Mouse (Mus musculus): ENCODE measurements at regions not wholly inside any gene's neighbourhood (a gene's known extent, or its start where the extent isn't known, plus 50 kb on each side); places are given as distances from the start of the nearest gene placed in this dataset.
A peak's percentile ranks its signal among the peaks of the same experiment; 100 is the strongest.

DNA sequence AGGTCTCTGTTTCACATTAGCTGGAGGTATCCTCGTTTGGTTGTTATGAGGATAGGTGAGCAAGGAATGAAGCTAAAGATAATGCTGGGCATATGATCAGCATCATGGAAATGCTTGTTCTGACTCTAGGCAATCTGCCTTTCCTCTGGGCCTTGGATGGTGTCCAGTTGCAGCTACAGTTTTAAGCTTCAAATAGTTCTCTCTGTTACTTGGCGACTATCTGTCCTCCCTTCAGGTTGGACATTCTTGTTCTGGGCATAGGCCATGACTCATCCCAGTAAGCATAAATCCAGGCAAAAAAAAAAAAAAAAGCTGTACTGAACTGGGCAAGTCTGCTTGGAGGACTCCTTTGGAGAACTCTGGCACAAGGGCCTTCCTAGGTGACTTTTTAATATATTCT, 776.9 kb downstream of the Kcnma1 start:
- peak; percentile 83 for DNase-seq

DNA sequence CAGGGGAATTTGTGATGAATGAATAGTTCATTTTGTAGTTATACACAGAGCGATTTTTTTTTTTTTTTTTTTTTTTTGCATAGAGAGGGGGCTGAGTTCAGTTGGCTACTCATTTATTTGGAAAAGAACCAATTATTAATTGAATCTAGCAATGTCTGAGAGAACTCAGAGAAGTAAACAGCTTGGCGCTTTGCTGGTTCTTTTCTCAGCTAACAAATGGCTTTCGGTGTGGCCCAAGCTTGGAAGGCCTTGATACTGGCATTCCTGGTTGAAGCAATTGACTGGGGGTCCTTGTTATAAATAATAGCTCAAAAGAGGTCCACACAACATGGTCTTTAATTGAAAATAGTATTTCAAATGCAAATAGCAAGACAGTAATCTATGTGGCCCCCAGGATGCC, 815.6 kb downstream of the Kcnma1 start:
- no peak for DNase-seq

DNA sequence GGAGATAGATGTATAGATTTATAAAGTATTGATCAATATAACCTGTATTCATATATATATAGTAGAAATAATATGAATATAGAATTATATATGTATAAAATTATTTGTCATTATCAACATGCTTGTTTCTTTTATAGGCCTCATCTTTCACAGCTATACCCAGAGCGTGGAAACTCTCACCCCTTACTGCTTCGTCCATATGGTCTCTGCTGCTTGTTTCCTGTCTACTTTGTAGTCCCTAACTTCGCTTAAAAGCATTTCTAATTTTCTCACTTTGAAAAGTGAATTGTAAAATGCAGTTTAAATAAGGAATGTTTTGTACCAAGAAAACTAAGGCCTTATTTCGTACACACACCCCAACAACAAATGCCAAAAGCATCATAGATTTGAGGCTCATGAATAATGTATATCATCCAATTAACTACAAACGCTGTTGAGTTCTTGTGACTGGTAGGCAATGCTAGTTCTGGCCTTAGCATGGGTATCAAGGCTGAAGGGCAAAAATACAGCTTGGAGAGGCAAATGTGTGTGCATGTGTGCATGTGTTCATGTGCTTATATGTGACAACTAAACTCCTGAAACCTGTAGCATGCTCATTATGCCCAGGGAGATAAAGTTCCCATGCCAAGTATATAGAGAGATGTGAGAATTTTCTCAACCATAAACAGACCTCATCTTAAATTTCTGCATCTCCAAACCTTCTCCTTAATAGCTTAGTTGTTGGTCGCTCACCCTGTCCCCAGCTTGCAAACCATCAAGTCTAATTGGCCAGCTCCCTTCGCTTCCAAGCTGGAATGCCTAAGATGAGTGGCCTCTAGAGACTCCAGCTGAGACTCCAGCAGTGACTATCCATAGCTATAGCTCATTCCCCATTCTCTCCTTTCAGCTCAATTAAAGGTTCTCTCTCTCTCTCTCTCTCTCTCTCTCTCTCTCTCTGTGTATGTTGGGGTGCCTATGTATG, 819.4 kb downstream of the Kcnma1 start:
- DNase-seq: no peak

DNA sequence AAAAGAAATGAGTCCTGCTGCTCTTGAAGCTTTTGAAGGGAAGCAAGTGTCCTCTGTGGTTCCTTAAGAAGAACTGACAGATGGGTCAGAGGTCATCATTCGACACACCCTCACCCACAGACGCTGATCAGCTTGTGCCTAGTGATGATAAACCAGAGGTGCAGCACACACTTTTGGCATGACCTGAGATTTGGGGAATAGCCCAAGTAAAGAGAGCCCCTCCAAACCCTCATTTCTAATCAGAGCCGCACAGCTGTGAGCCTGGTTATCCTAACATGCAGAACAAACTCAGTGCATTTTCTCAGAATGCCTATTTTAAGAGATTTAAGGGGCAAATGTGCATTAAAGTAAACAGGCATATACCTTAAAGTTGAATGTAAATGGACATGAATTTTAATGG, 821.7 kb downstream of the Kcnma1 start:
- DNase-seq: no peak

- DNase-seq: no peak
Observed at GRCm38 (mm10) chr14:23185359-23185758, 828.9 kb downstream of the Kcnma1 start.

DNA sequence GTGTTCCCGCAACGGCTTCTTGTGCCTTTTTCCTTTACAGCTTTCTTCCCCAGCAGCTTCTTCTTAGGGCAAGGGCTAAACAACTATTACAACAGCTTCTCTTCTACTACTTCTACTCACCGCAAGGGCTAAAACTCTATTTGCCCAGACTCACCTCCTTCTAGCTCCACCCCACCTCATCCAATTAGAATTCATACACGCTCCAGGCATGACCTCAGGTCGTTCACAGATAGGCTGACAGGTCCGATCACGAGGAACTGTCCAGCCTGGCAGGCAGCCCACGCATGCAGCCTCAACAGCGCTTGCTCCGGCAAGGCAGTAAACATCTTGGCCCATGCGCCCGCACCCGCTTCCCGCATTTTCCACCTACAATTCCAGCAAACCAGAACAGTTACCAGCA, 844.9 kb downstream of the Kcnma1 start:
- DNase-seq: no peak

DNA sequence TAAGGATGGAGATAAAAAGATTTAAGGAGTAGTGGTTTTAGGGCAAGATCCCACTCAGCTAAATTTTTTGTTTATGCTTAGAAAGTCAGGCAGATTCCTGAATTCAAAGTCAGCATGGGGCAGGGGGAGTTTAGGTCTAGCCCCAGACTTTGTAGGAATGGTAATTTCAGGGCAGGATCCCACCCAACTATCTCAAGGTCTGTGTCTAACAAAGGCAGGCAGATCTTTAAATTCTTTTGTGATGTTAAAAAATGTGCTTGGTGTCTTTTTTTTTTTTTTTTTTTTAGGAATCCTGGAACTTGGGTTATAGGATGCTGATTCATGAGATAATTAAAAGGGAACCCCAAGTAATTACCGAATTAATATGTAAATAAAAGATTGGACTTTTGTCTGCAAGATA, 853.7 kb downstream of the Kcnma1 start:
- no peak for DNase-seq

- DNase-seq: no peak
Observed at GRCm38 (mm10) chr14:23150431-23150830, 863.9 kb downstream of the Kcnma1 start.

GRCm38 (mm10) chr14:23146981-23147380, 867.3 kb downstream of the Kcnma1 start:
- no peak for DNase-seq

DNA sequence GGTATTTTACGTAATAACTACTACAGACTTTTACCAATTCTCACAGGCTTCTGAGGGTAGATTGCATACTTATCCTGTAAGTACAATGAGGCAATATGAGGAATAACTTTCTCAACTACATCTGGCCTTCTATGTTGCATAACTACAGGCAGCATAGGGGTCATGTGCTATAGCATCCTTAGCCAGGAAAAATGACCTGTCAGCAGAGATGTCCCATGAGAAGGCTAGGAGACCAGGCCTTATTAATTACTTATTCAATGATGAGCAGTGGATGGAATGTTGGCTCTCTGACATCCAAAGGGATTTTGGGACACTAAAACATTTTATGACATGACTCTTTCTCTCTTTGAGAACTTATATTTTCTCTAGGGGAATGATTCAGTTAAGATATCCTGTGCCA, 873.9 kb downstream of the Kcnma1 start:
- DNase-seq: peak; percentile 88

DNA sequence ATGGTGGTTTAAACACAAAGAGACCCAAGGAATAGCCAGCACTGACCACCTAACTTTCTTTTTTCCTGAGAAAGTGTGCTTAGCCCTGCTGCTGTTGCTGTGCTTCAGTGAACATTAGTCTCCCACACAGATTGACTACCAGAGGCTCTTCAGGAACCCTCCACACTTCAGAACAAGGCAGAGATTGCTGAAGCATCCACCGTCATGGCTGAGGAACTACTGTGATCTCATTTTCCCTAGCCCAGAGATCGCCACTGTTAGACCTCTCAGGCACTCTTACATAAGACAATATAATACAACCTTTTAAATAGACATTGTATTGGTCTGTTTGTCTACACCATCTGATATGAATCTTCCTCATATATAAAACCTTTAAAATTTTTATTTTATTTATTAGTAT, 879.6 kb downstream of the Kcnma1 start:
- no peak for DNase-seq

GRCm38 (mm10) chr14:23131736-23132519, 882.4 kb downstream of the Kcnma1 start:
- DNase-seq: no peak

DNA sequence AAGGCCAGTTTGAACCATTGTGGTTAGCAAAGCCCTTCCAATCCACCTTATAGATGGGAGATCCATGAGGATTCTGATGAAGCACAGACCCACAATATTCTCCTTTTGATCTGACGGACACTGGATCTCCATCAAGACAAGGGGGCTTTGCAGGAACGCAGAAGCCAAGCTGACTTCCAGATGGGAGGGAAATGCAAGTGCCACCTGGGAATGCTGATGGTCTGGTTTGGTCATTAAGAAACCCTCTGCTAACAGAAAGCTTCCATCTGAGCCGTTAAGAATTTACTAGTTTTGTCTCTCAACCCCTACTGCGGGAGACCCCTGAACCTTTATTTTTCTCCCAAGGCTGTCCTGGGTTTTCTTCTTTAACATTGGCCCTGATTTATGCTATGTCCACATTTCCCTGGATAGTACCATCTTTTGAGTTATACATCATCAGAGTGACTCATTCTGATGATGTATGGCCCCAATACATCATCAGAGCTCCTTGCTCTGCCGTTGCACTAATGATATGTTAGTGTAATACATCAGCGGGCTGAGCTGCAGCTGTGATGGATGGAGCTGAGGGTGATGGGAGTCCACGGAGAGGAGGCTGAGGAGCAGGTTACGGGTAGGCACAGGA, 898.3 kb downstream of the Kcnma1 start:
- DNase-seq: no peak

- no peak for DNase-seq
Observed at GRCm38 (mm10) chr14:23114910-23115309, 899.4 kb downstream of the Kcnma1 start.

- no peak for DNase-seq
Observed at GRCm38 (mm10) chr14:23114456-23114855, 899.8 kb downstream of the Kcnma1 start.

DNA sequence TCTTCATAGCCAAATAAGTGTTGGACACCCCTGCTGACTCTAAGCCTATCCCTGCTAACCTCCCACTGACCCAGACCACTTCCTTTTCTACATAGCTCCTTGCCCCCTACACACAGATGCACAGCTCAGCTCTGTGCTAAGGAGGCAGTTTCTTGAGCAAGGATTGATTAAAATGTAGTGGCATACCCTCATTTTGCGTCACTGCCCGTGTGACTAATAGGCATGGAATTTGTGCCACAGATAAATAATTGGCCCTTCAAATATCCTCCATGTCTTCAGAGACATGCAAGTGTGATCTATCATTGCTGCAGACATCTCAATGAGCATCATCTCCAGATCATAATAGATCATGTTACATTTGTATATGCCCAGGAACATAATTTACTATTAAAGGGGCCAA, 901.9 kb downstream of the Kcnma1 start:
- DNase-seq: peak; percentile 13

DNA sequence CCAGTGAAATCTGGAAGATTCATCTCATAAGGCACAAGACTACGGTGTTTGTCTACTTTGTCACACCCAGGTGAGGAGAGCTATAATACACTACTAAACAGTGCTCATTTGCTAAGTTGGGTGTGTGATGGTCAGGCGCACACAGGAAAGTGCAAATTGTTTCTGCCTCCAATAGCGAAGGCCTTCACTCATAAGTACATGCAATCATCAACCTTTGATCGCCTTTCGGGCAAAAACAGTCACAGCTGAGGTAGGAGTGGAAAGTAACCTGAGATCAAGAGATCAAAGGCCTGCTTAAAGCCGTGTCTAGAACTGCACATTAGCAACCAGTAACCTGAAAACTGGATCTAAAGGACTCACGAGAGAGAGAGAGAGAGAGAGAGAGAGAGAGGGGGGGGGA, 905.7 kb downstream of the Kcnma1 start:
- peak; percentile 12 for DNase-seq

GRCm38 (mm10) chr14:23107466-23107865, 906.8 kb downstream of the Kcnma1 start:
- DNase-seq: peak; percentile 50
